Mouse (Mus musculus) heart, embryonic 10.5 days (tissue): ENCODE results near the gene Rhox4c. TPM values are rescaled to one million over a fixed set of nuclear protein-coding genes. Genes with fewer than 3 reads are reported as not detected.
"Not testable (repeated sequence)": the region's sequence is repeated elsewhere in the genome, so short reads cannot be mapped to it uniquely, and the experiment has no call there.

Experiments used
- DNase-seq: peaks from one replicate; pipeline ENCODE4 v3.0.0-alpha.2; 2017; ENCODE audit warnings: low spot score
- H3K27ac ChIP-seq: fragments of 300-500 bp; sonication (generic); 2 replicates; pipeline ENCODE4 v1.5.1; 2016; ENCODE audit warnings: mild to moderate bottlenecking
- H3K27me3 ChIP-seq: fragments of 300-500 bp; sonication (generic); 2 replicates; pipeline ENCODE4 v1.6.1; 2016; ENCODE audit warnings: mild to moderate bottlenecking; ENCODE audit not compliant: poor library complexity, insufficient read depth, severe bottlenecking
- H3K36me3 ChIP-seq: fragments of 300-500 bp; sonication (generic); 2 replicates; pipeline ENCODE4 v1.6.1; 2016; ENCODE audit warnings: mild to moderate bottlenecking, moderate library complexity
- H3K4me1 ChIP-seq: fragments of 300-500 bp; sonication (generic); 2 replicates; pipeline ENCODE4 v1.6.1; 2016; ENCODE audit warnings: mild to moderate bottlenecking
- H3K4me3 ChIP-seq: fragments of 300-500 bp; sonication (generic); 2 replicates; pipeline ENCODE4 v1.5.1; 2016; ENCODE audit warnings: mild to moderate bottlenecking, moderate library complexity
- H3K9me3 ChIP-seq: fragments of 300-500 bp; sonication (generic); 2 replicates; pipeline ENCODE4 v1.6.1; 2016; ENCODE audit warnings: mild to moderate bottlenecking, moderate library complexity
- WGBS: fragments of 180-500 bp; shearing (Covaris S2); methylation state at CpG from one replicate; pipeline ENCODE4 v1.1.7; 2016; 5-methylcytosine and 5-hydroxymethylcytosine counted together
- polyA plus RNA-seq: library from polyadenylated mRNA; unstranded; fragments of >200 nt; fragmentation: Nextera tagmentation; extraction: Ambion mirVana; gene quantifications from 2 replicates; pipeline ENCODE4 v1.2.1, GENCODE M21; 2016

Gene Rhox4c
- polyA plus RNA-seq = not detected in 2 replicates

DNA sequence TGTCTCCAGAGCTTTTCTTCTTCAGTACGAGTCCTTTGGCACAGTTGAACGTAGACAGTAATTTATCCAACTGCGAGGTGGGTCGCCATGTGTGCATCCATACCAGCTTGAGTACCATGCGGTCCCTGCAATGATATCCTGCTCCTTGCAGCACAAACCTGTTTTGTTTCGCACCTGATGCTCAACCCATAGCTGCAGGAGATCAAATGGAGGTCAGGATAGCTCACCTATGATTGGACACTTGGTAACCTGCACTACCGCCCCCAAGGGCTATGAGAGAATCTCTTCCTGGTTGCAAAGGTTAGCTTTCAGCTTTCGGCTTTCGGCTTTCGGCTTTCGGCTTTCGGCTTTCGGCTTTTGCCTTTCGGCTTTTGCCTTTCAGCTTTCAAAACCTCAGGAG is at the start of gene Rhox4c:
Rhox4c (plus strand) TSS at position 301 of the 400 bp plus-strand sequence.
- H3K4me1 ChIP-seq, H3K36me3 ChIP-seq, H3K27ac ChIP-seq, DNase-seq, H3K9me3 ChIP-seq, H3K4me3 ChIP-seq, H3K27me3 ChIP-seq: not testable (repeated sequence)
- 87% methylated on average over 14 of the region's 14 CpGs for WGBS

DNA sequence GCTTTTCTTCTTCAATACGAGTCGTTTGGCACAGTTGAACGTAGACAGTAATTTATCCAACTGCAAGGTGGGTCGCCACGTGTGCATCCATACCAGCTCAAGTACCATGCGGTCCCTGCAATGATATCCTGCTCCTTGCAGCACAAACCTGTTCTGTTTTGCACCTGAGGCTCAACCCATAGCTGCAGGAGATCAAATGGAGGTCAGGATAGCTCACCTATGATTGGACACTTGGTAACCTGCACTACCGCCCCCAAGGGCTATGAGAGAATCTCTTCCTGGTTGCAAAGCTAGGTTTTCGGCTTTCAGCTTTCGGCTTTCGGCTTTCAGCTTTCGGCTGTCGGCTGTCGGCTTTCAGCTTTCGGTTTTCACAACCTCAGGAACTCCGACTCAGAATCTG is 47.9 kb upstream of the Rhox4c start, which contains the start of gene Rhox4b:
Rhox4b (plus strand) TSS at position 301 of the 400 bp plus-strand sequence.
- not testable (repeated sequence) for DNase-seq, H3K27ac ChIP-seq, H3K4me1 ChIP-seq, H3K27me3 ChIP-seq, H3K36me3 ChIP-seq, H3K4me3 ChIP-seq, H3K9me3 ChIP-seq
- 83% methylated on average over 15 of the region's 15 CpGs for WGBS

DNA sequence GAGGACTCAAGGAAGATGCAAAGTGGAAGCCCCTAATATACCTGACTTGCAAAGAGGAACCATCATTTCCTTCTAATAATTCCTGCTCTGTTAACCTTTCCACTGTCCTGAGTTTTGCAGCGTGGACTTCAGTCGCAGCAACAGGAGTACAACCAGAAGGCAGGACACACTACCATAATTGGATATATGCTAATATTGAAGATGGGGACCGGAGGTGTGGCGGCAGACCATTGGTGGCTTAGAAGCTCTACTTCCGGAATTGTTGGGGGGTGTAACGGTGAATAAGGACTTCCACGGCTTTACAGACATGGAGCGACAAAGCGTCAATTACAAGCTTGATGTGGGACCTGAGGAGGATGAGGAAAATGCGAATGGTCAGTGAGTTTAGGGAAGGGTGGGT is 26.8 kb upstream of the Rhox4c start, which contains the start of gene Rhox2c:
Rhox2c (plus strand) TSS at position 301 of the 400 bp plus-strand sequence.
- not testable (repeated sequence) for H3K36me3 ChIP-seq, H3K4me3 ChIP-seq, H3K9me3 ChIP-seq, H3K27ac ChIP-seq, DNase-seq, H3K27me3 ChIP-seq, H3K4me1 ChIP-seq
- WGBS = 91% methylated on average over 8 of the region's 10 CpGs

DNA sequence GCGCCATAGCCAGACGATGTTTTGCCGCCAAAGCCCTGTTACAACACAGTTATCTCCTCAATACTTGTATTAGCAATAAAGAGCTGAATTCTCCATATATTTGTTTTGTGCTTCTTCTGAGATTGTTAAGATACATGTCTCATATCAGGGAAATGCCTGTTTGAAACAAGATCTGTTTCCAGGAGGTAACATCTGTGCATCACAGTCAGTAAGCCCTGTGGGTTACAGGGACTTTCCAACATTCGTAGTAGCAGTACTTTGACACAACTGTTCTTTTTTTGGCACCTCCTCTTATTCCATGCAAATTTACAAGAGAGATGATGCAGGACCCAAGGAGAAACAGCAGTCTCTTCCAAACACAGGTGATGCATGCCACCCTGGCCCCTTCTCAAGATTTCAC is 21.9 kb upstream of the Rhox4c start, which contains the start of gene Rhox3c:
Rhox3c (plus strand) TSS at position 301 of the 400 bp plus-strand sequence.
- not testable (repeated sequence) for H3K27me3 ChIP-seq, H3K9me3 ChIP-seq, H3K36me3 ChIP-seq, H3K27ac ChIP-seq, H3K4me3 ChIP-seq, H3K4me1 ChIP-seq, DNase-seq
- WGBS = 84% methylated on average over 3 of the region's 4 CpGs

DNA sequence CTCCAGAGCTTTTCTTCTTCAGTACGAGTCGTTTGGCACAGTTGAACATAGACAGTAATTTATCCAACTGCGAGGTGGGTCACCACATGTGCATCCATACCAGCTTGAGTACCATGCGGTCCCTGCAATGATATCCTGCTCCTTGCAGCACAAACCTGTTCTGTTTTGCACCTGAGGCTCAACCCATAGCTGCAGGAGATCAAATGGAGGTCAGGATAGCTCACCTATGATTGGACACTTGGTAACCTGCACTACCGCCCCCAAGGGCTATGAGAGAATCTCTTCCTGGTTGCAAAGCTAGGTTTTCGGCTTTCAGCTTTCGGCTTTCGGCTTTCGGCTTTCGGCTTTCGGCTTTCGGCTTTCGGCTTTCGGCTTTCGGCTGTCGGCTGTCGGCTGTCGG is 33.9 kb downstream of the Rhox4c start, which contains the start of gene Rhox4d:
Rhox4d (plus strand) TSS at position 301 of the 400 bp plus-strand sequence.
- not testable (repeated sequence) for H3K4me3 ChIP-seq, DNase-seq
- 90% methylated on average over 13 of the region's 18 CpGs for WGBS

DNA sequence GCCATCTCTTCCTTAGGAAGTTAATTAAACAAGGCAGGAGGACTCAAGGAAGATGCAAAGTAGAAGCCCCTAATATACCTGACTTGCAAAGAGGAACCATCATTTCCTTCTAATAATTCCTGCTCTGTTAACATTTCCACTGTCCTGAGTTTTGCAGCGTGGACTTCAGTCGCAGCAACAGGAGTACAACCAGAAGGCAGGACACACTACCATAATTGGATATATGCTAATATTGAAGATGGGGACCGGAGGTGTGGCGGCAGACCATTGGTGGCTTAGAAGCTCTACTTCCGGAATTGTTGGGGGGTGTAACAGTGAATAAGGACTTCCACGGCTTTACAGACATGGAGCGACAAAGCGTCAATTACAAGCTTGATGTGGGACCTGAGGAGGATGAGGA is 50.0 kb downstream of the Rhox4c start, which contains the start of gene Rhox2e:
Rhox2e (plus strand) TSS at position 301 of the 400 bp plus-strand sequence.
- not testable (repeated sequence) for H3K27ac ChIP-seq, H3K9me3 ChIP-seq, DNase-seq, H3K36me3 ChIP-seq, H3K4me1 ChIP-seq, H3K4me3 ChIP-seq, H3K27me3 ChIP-seq
- 96% methylated on average over 2 of the region's 8 CpGs for WGBS

More for the DNA sequence above, 33.9 kb downstream of the Rhox4c start, which contains the start of gene Rhox4d:
- H3K27ac ChIP-seq, H3K27me3 ChIP-seq, H3K4me1 ChIP-seq, H3K36me3 ChIP-seq, H3K9me3 ChIP-seq: not testable (repeated sequence)

Other genes starting within 250 kb of the Rhox4c start
- gene Rhox2a, start 235.4 kb upstream of the Rhox4c start, polyA plus RNA-seq = not detected in 2 replicates
- gene Rhox3a, start 230.4 kb upstream of the Rhox4c start, polyA plus RNA-seq = not detected in 2 replicates
- not detected in 2 replicates for gene Rhox4a, start 215.0 kb upstream of the Rhox4c start, polyA plus RNA-seq
- gene Rhox3a2, start 100.3 kb upstream of the Rhox4c start, polyA plus RNA-seq = not detected in 2 replicates
- gene Rhox4a2, start 89.5 kb upstream of the Rhox4c start, polyA plus RNA-seq = 0.75 TPM in 1 of 2 replicates, not detected in the other
- gene Rhox2b, start 68.3 kb upstream of the Rhox4c start, polyA plus RNA-seq = not detected in 2 replicates
- gene Rhox4b, start 47.8 kb upstream of the Rhox4c start, polyA plus RNA-seq = 0.42 and 0.63 TPM in 2 replicates
- not detected in 2 replicates for gene Rhox2c, start 26.7 kb upstream of the Rhox4c start, polyA plus RNA-seq
- gene Rhox3c, start 21.8 kb upstream of the Rhox4c start, polyA plus RNA-seq = not detected in 2 replicates
- not detected in 2 replicates for gene Rhox2d, start 13.1 kb downstream of the Rhox4c start, polyA plus RNA-seq
- gene Rhox4d, start 34.0 kb downstream of the Rhox4c start, polyA plus RNA-seq = 0.10 TPM in 1 of 2 replicates, not detected in the other
- gene Rhox2e, start 50.1 kb downstream of the Rhox4c start, polyA plus RNA-seq = not detected in 2 replicates
- gene Rhox3e, start 61.7 kb downstream of the Rhox4c start, polyA plus RNA-seq = not detected in 2 replicates
- 0.60 TPM in 1 of 2 replicates, not detected in the other for gene Rhox4e, start 77.1 kb downstream of the Rhox4c start, polyA plus RNA-seq
- gene Rhox2f, start 91.1 kb downstream of the Rhox4c start, polyA plus RNA-seq = not detected in 2 replicates
- gene Rhox3f, start 100.7 kb downstream of the Rhox4c start, polyA plus RNA-seq = not detected in 2 replicates
- gene Rhox4f, start 127.4 kb downstream of the Rhox4c start, polyA plus RNA-seq = not detected in 2 replicates
- not detected in 2 replicates for gene Rhox3g, start 148.3 kb downstream of the Rhox4c start, polyA plus RNA-seq
- not detected in 2 replicates for gene Rhox2g, start 163.1 kb downstream of the Rhox4c start, polyA plus RNA-seq
- not detected in 2 replicates for gene Rhox4g, start 171.0 kb downstream of the Rhox4c start, polyA plus RNA-seq
- gene Rhox3h, start 188.4 kb downstream of the Rhox4c start, polyA plus RNA-seq = not detected in 2 replicates
- gene Rhox2h, start 192.9 kb downstream of the Rhox4c start, polyA plus RNA-seq = not detected in 2 replicates